Mouse (Mus musculus) testis, adult 2 months (tissue): Measurements from ENCODE around the gene Slc22a15.

Source experiments
- CTCF ChIP-seq: fragments of 200-500 bp; IDR thresholded peaks from 2 replicates; pipeline ENCODE4 v1.5.1; 2012; ENCODE audit warnings: low read depth, mild to moderate bottlenecking, inconsistent platforms, low read length, moderate library complexity; ENCODE audit not compliant: control insufficient read depth, insufficient read depth, insufficient replicate concordance
- POLR2A ChIP-seq: fragments of 200-500 bp; IDR thresholded peaks from 2 replicates; pipeline ENCODE4 v1.6.1; 2012; ENCODE audit warnings: low read depth, mild to moderate bottlenecking, inconsistent platforms, low read length, moderate library complexity; ENCODE audit not compliant: control insufficient read depth

- no peak for TF ChIP-seq CTCF
- no peak for TF ChIP-seq POLR2A
Measured at GRCm38 (mm10) chr3:101922366-101922765, 1.9 kb downstream of the Slc22a15 start.
